Mouse (Mus musculus): ENCODE data around the gene Arsg. TPM values are rescaled to one million over a fixed set of nuclear protein-coding genes. Genes with fewer than 3 reads are reported as not detected.

The Arsg gene
- total RNA-seq, 1 experiment: 1.0 TPM

- TF ChIP-seq CHD2 (IDR thresholded peaks at IDR 0.05; ENCODE audit: low read depth, low read length): no peak
- TF ChIP-seq ZC3H11A (IDR thresholded peaks at IDR 0.05; ENCODE audit: borderline replicate concordance, low read depth, low read length): no peak
- TF ChIP-seq ZNF384 (IDR thresholded peaks at IDR 0.05; ENCODE audit: low read depth, low read length): no peak
- TF ChIP-seq HCFC1 (IDR thresholded peaks at IDR 0.05; ENCODE audit: borderline replicate concordance, insufficient read depth, low read length): no peak
- TF ChIP-seq MAFK (IDR thresholded peaks at IDR 0.05; ENCODE audit: insufficient read depth, low read depth, low read length): no peak
- no peak for DNase-seq (ENCODE audit: low read depth, low spot score)
- H3K4me1 ChIP-seq (ENCODE audit: control insufficient read depth in 2 of 2, insufficient read depth in 2 of 2, low read length in 2 of 2, poor library complexity in 1 of 2): no peaks in the 10 kb centered on the region
- H3K4me3 ChIP-seq (ENCODE audit: insufficient read depth in 1 of 2, low read depth in 1 of 2, low read length in 2 of 2, poor library complexity in 1 of 2, severe bottlenecking in 1 of 2): no peak overlapping the region
- no peaks in the 10 kb centered on the region for H3K36me3 ChIP-seq (ENCODE audit: control insufficient read depth, insufficient read depth, low read length, poor library complexity, severe bottlenecking)
- in situ Hi-C loops (cut with MboI; ENCODE audit: low sequenced_read_pairs in 2 of 2, unreplicated experiment in 2 of 2): loop anchor here in 1 of 2 experiments (5.0 to 25.0 kb wide), 2 partner anchors 145 to 350 kb away; no protein-coding TSS in a partner anchor
- no peaks in the 10 kb centered on the region for H3K9me3 ChIP-seq (ENCODE audit: control insufficient read depth, insufficient read depth, low read depth, low read length)
- no peak overlapping the region for H3K27ac ChIP-seq (ENCODE audit: insufficient read depth, low read depth, low read length, poor library complexity, severe bottlenecking)
- H3K9ac ChIP-seq (ENCODE audit: insufficient read depth, low read depth, low read length, poor library complexity, severe bottlenecking): no peak overlapping the region
Observed at GRCm38 (mm10) chr11:109587019-109587418, 113.8 kb downstream of the Arsg start.

DNA sequence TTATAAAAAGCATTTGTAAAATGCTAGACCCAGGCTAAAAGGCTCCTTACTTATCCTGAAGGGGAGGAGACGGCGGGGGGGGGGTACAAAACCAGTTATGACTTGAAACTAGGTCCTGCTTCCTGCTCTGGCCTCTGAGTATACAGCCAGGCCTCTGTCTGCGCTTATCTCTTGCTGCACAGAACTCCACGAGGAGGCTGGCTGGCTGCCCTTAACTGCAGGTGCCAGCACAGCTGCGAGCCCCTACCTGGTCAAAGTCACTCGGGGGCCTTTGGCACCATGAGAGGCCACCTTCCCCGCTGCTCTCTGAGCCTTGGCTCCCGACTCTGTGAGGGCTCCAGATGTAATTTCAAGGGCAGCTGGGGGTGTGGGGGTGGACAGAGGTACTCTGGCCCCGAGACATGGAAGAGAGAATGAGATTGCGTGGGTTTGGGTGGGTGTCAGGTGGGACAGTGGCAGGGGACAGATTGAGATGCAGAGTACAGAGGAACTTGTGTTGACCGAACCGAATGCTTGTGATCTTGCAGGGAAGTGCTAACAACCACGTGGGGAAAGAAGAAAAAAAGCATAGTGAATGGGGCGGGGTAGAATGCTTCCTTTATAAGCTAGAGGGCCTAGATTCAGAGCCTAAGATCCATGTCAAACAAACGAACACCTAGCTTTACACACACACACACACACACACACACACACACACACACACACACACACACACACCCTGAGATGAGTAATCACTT, 114.6 kb downstream of the Arsg start:
- no peak overlapping the region for H3K27ac ChIP-seq (ENCODE audit: insufficient read depth, low read depth, low read length, poor library complexity, severe bottlenecking)
- H3K9ac ChIP-seq (ENCODE audit: insufficient read depth, low read depth, low read length, poor library complexity, severe bottlenecking): no peak overlapping the region; the same call in 1 of the 2 replicates
- H3K9me3 ChIP-seq (ENCODE audit: control insufficient read depth, insufficient read depth, low read depth, low read length): no peaks in the 10 kb centered on the region
- no peak overlapping the region for H3K4me3 ChIP-seq (ENCODE audit: insufficient read depth in 1 of 2, low read depth in 1 of 2, low read length in 2 of 2, poor library complexity in 1 of 2, severe bottlenecking in 1 of 2)
- no peaks in the 10 kb centered on the region for H3K4me1 ChIP-seq (ENCODE audit: control insufficient read depth in 2 of 2, insufficient read depth in 2 of 2, low read length in 2 of 2, poor library complexity in 1 of 2)
- DNase-seq (ENCODE audit: low read depth, low spot score): no peak
- H3K36me3 ChIP-seq (ENCODE audit: control insufficient read depth, insufficient read depth, low read length, poor library complexity, severe bottlenecking): no peaks in the 10 kb centered on the region
- TF ChIP-seq HCFC1 (IDR thresholded peaks at IDR 0.05; ENCODE audit: borderline replicate concordance, insufficient read depth, low read length) (no peak), CHD2 (IDR thresholded peaks at IDR 0.05; ENCODE audit: low read depth, low read length) (no peak), ZC3H11A (IDR thresholded peaks at IDR 0.05; ENCODE audit: borderline replicate concordance, low read depth, low read length) (no peak), ZNF384 (IDR thresholded peaks at IDR 0.05; ENCODE audit: low read depth, low read length) (no peak)
- in situ Hi-C loops (cut with MboI; ENCODE audit: low sequenced_read_pairs in 2 of 2, unreplicated experiment in 2 of 2): loop anchor here in 1 of 2 experiments (5.0 to 25.0 kb wide), 2 partner anchors 146 to 351 kb away; no protein-coding TSS in a partner anchor

DNA sequence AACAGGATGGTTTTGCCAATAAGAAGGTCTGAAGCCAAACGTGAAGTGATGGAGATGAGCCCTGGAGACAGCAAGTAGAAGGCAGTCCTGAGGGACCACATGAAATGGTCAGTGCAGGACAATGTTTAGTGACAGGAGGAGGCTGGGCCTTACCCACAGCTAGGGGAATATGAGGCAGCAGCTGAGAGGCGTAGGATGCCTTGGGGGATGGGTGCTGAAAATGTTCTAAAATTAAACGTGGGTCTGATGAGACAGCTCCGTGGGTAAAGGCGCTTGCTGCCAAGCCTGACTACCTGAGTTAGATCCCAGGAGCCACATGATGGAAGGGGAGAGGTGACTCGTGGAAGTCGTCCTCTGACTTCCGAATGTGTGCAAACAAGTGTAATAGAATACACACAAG, 116.8 kb downstream of the Arsg start:
- TF ChIP-seq ZC3H11A (IDR thresholded peaks at IDR 0.05; ENCODE audit: borderline replicate concordance, low read depth, low read length): no peak
- TF ChIP-seq ZNF384 (IDR thresholded peaks at IDR 0.05; ENCODE audit: low read depth, low read length): no peak
- no peak for TF ChIP-seq CHD2 (IDR thresholded peaks at IDR 0.05; ENCODE audit: low read depth, low read length)
- no peak for TF ChIP-seq HCFC1 (IDR thresholded peaks at IDR 0.05; ENCODE audit: borderline replicate concordance, insufficient read depth, low read length)
- TF ChIP-seq MAFK (IDR thresholded peaks at IDR 0.05; ENCODE audit: insufficient read depth, low read depth, low read length): no peak
- DNase-seq (ENCODE audit: low read depth, low spot score): no peak

DNA sequence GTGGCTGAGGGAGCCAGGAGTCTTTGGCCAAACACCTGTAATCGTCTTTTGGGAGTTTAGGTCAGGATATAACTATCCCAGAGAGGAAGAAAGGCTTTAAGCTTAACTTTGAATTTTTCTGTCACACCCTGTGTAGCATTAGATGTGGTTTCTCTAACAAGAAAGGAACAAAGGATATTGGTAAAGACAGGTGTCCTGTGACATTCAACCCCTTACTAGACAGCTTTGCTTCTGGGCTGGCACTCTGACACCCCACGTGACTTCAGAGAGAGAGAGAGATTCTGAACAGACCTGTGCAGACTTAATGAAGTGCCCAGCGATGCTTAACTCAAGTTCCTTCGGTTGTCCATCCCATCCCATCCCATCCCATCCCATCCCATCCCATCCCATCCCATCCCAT, 118.3 kb downstream of the Arsg start:
- H3K4me3 ChIP-seq (ENCODE audit: insufficient read depth in 1 of 2, low read depth in 1 of 2, low read length in 2 of 2, poor library complexity in 1 of 2, severe bottlenecking in 1 of 2): no peak overlapping the region
- H3K36me3 ChIP-seq (ENCODE audit: control insufficient read depth, insufficient read depth, low read length, poor library complexity, severe bottlenecking): no peaks in the 10 kb centered on the region
- in situ Hi-C loops (cut with MboI; ENCODE audit: low sequenced_read_pairs in 2 of 2, unreplicated experiment in 2 of 2): loop anchor here in 1 of 2 experiments (25.0 kb wide), 1 partner anchor 354 kb away; no protein-coding TSS in a partner anchor
- no peak overlapping the region for H3K9ac ChIP-seq (ENCODE audit: insufficient read depth, low read depth, low read length, poor library complexity, severe bottlenecking)
- H3K9me3 ChIP-seq (ENCODE audit: control insufficient read depth, insufficient read depth, low read depth, low read length): no peaks in the 10 kb centered on the region
- TF ChIP-seq CHD2 (IDR thresholded peaks at IDR 0.05; ENCODE audit: low read depth, low read length): no peak
- no peaks in the 10 kb centered on the region for H3K4me1 ChIP-seq (ENCODE audit: control insufficient read depth in 2 of 2, insufficient read depth in 2 of 2, low read length in 2 of 2, poor library complexity in 1 of 2)
- no peak for DNase-seq (ENCODE audit: low read depth, low spot score)
- no peak overlapping the region for H3K27ac ChIP-seq (ENCODE audit: insufficient read depth, low read depth, low read length, poor library complexity, severe bottlenecking)

More for the DNA sequence above, 116.8 kb downstream of the Arsg start:
- Histone ChIP-seq H3K9me3 (ENCODE audit: control insufficient read depth, insufficient read depth, low read depth, low read length) (no peaks in the 10 kb centered on the region), H3K4me3 (ENCODE audit: insufficient read depth in 1 of 2, low read depth in 1 of 2, low read length in 2 of 2, poor library complexity in 1 of 2, severe bottlenecking in 1 of 2) (no peak overlapping the region), H3K4me1 (ENCODE audit: control insufficient read depth in 2 of 2, insufficient read depth in 2 of 2, low read length in 2 of 2, poor library complexity in 1 of 2) (no peaks in the 10 kb centered on the region), H3K27ac (ENCODE audit: insufficient read depth, low read depth, low read length, poor library complexity, severe bottlenecking) (no peak overlapping the region), H3K36me3 (ENCODE audit: control insufficient read depth, insufficient read depth, low read length, poor library complexity, severe bottlenecking) (no peaks in the 10 kb centered on the region), H3K9ac (ENCODE audit: insufficient read depth, low read depth, low read length, poor library complexity, severe bottlenecking) (no peak overlapping the region)
- in situ Hi-C loops (cut with MboI; ENCODE audit: low sequenced_read_pairs in 2 of 2, unreplicated experiment in 2 of 2): loop anchor here in 1 of 2 experiments (25.0 kb wide), 1 partner anchor 353 kb away; no protein-coding TSS in a partner anchor

Data from ES-E14 (cell line).